Mouse (Mus musculus): ENCODE results near the gene Rps9.

Gene Rps9

GRCm38 (mm10) chr7:3703879-3704441, at the start of gene Rps9:
Gene Rps9 (plus strand): TSS chr7:3703993.
- ATAC-seq (ENCODE audit: insufficient number of reproducible peaks, low FRiP score, low TSS enrichment) = peak; percentile 93

- no peak for ATAC-seq (ENCODE audit: insufficient number of reproducible peaks, low FRiP score, low TSS enrichment)
Observed at GRCm38 (mm10) chr7:3656966-3657365, 46.8 kb upstream of the Rps9 start.

DNA sequence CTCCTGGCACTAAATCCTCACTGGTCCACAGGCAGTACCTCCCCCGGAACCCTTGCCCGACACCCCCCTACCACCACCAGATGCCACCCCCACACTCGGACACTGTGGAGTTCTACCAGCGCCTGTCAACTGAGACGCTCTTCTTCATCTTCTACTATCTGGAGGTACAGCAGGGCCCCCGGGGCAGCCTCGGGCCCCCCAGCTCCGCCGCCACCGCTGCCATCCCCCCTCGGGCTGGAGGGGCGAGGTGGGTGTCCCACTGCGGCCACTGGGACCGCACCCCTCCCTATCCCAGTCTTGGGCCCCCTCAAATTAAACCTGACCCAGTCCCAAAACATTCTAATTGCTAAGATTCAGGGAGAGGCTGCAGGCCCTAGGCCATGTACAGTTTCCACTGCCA, 45.2 kb upstream of the Rps9 start:
- ATAC-seq (ENCODE audit: insufficient number of reproducible peaks, low FRiP score, low TSS enrichment) = no peak

DNA sequence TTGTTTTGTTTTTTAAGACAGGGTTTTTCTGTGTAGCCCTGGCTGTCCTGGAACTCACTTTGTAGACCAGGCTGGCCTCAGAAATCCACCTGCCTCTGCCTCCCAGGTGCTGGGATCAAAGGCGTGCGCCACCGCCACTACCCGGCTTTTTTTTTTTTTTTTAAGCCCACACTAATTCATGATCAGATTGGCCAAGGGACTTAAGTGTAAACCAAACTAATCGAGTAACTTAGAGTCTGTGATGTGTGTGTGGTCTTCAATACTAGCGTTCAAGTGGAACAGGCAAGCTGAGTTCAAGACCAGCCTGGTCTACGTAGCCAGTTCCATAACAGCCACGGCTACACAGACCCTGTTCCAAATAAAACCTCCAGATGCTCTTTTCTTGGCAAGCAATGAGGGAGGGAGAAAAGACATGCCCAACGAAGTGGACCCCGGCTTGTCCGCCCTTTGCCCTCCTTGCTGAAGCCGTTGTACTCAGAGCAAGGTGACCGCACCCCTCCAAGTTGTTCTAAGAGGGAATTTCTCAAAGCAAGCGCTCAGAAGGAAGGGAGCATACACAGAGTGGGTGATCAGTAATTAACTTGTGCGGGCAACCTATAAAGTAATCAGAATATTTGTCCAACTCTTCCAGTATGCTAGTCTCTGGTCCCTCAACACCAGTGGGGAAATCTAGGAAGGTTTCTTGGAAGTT, 39.1 kb upstream of the Rps9 start:
- ATAC-seq (ENCODE audit: insufficient number of reproducible peaks, low FRiP score, low TSS enrichment) = no peak

DNA sequence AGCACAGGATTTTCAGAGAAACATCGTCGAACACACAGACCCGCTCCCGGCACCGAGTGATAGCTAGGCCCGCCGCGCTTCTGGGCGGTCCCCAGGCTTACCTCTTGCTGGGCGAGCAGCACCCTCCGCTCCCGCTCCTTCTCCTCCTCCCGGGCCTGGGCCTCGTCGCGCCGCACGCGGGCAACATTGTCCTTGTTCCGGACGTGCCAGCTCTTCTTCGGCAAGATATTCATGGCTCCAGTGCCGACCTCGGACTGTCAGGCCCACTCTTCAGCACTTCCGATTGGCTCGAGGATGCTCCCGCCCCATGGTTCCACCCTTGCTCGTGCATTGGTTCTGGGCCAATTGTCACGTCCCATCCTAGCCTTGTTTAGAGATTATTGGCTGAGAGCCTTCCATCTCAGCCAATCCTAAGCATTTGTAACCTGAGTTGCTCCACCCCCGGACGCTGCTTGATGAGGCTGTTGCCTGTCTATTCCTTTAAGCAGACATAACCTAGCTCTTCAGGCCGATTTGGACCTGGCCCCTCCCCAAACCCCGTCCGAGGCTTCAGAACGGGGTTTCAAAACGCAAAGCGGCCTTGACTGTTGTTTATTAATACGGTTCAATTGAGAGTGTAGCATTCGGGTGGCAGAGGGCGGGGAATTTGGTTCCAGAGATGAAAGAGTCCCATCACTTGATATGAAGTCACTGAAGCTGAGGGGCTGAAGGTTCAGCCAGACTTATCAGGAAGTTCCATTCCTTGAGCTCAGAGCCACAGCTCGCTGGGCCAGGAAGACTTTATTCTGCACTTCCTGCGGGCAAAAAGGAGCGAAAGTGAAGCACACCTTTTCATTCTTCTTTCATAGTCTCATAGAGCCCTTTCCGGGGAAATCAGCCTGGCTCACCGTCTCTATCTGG, 38.3 kb upstream of the Rps9 start, which contains the start of gene Leng1:
Gene Leng1 (minus strand): TSS at position 626 of the 900 bp plus-strand sequence.
- ATAC-seq (ENCODE audit: insufficient number of reproducible peaks, low FRiP score, low TSS enrichment) = peak; percentile 97

GRCm38 (mm10) chr7:3666921-3667391, 36.8 kb upstream of the Rps9 start:
- no peak for ATAC-seq (ENCODE audit: insufficient number of reproducible peaks, low FRiP score, low TSS enrichment)

DNA sequence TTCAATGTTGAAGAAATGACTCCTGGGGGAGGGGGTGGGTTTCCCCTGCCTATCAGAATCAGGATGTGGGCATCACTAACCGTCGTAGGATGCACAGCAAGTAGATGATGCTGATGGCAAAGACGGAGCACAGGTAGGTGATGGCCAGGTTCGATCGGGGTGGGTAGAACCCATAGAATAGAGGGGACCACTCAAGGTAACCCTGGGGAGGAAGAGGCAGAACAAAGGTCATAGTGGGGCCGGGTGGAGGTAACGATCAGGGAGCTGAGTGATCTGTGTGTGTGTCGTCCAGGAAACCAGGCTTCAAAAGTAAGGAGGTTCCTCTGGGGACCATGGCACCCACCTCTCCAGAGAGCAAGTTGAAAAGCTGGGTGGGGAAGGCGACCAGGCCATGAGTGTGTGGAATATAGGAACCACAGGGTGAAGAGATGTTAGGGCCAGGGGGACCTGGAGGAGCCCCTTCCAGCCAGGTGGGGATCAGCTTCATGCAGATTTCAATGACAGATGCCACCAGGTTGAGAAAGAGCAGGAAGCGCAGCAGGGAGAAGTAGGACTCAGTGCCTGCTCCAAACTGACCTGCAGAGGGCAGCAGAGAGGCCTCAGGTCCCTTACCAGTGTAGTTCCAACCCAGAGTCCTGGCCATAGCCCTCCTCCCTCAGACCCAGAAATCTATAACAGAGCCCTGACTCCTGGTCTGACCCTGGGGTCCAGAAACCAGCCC, 29.1 kb upstream of the Rps9 start:
- ATAC-seq (ENCODE audit: insufficient number of reproducible peaks, low FRiP score, low TSS enrichment) = peak; percentile 78

- ATAC-seq (ENCODE audit: insufficient number of reproducible peaks, low FRiP score, low TSS enrichment) = no peak
Observed at GRCm38 (mm10) chr7:3675228-3675548, 28.6 kb upstream of the Rps9 start.

DNA sequence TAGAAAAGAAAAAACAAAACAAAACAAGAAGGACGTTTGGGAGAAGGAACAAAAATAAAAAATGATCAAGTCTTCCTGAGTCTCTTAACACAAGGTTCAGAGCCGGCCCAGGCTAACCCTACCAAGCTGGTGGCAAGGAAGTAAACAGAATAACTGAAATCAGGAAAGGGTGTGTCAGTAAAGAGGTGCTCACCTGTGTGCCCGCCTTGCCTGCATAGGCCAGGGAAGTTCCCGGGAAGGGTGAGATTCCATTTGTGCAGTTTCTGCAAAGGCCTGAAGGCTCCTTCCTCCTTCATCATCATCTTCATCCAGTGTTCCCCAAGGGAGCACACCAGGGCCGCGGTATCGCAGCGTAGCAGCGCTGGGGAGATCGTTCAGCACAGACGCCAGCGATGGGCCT, 27.4 kb upstream of the Rps9 start:
- no peak for ATAC-seq (ENCODE audit: insufficient number of reproducible peaks, low FRiP score, low TSS enrichment)

GRCm38 (mm10) chr7:3677342-3677741, 26.5 kb upstream of the Rps9 start, which contains the start of gene Tmc4:
Gene Tmc4 (minus strand): TSS chr7:3677553.
- no peak for ATAC-seq (ENCODE audit: insufficient number of reproducible peaks, low FRiP score, low TSS enrichment)

GRCm38 (mm10) chr7:3683908-3684550, 19.8 kb upstream of the Rps9 start:
- ATAC-seq (ENCODE audit: insufficient number of reproducible peaks, low FRiP score, low TSS enrichment) = no peak

GRCm38 (mm10) chr7:3684698-3685097, 19.1 kb upstream of the Rps9 start:
- ATAC-seq (ENCODE audit: insufficient number of reproducible peaks, low FRiP score, low TSS enrichment) = no peak

- ATAC-seq (ENCODE audit: insufficient number of reproducible peaks, low FRiP score, low TSS enrichment) = no peak
Observed at GRCm38 (mm10) chr7:3685400-3686187, 18.2 kb upstream of the Rps9 start.

DNA sequence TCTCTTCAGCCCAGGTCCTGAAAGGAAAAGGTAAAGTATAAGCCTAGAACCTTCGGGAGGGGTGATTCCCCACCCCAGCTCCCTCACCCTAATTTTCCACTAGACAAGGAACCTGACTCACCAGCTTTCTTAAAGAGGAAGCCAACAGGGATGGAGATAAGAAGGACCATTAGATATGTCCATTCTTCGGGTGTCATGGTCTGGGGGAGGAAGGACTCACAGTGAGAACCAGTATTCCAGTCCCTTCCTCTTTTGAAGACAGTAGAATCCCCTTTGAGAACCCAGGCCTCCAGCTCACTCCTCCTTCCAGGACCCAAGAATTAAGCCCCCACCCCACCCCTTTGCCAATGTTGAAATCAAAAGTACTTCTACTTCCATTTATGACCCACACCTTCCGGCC, 11.9 kb upstream of the Rps9 start:
- no peak for ATAC-seq (ENCODE audit: insufficient number of reproducible peaks, low FRiP score, low TSS enrichment)

DNA sequence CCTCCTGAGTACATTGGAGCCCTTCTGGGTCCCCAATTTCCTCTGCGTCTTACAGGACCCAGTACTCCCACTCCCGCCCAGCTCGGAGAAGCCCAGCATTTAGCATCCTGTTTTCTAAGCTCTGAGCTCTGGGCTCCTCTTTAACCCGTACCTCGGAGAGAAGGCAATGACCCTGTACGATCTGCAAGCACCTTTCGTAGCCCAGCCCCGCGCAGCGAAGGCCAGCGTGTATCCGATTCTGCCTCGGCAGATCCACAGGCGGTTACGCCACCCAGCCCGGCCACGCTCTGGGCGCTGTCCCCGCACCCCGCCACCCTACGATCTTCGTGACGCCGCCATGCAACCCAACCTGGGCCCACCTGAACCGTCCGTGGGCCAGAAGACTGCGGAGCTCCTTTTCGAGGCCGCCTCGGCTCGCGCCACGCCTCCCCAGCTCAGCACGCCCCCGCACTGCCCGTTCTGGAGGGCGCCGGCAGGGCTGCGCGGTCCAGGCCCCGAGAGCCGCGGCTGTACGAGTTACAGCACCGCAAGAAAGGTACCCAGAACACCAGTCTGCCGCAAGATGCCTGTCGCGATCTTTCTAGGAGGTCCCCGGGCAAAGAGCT, 11.3 kb upstream of the Rps9 start, which contains the start of gene Tsen34:
Gene Tsen34 (plus strand): TSS at position 482 of the 605 bp plus-strand sequence.
- ATAC-seq (ENCODE audit: insufficient number of reproducible peaks, low FRiP score, low TSS enrichment) = peak; percentile 16; the same call in 1 of the 2 replicates

- peak; percentile 83 for ATAC-seq (ENCODE audit: insufficient number of reproducible peaks, low FRiP score, low TSS enrichment)
Observed at GRCm38 (mm10) chr7:3692987-3693808, 10.6 kb upstream of the Rps9 start, which contains the start of gene Mboat7. Gene Mboat7 (minus strand): TSS chr7:3693523.

GRCm38 (mm10) chr7:3693809-3694075, 10.1 kb upstream of the Rps9 start:
- ATAC-seq (ENCODE audit: insufficient number of reproducible peaks, low FRiP score, low TSS enrichment) = no peak

Data from cerebellum, adult (tissue).